Mouse (Mus musculus): Measurements from ENCODE around the gene Mast4. TPM values are rescaled to one million over a fixed set of nuclear protein-coding genes. Genes with fewer than 3 reads are reported as not detected.

Mast4 gene
- polyA plus RNA-seq, 1 experiment from 2014 or later = 14.6 TPM

GRCm38 (mm10) chr13:102963471-102963870 is 370.8 kb downstream of the Mast4 start:
- Histone ChIP-seq H3K9me3 (no peaks in the 10 kb centered on the region), H3K9ac (replicated peaks) (no peak overlapping the region), H3K36me3 (no peaks in the 10 kb centered on the region), H3K27me3 (no peaks in the 10 kb centered on the region), H3K4me2 (replicated peaks) (no peak overlapping the region), H3K4me1 (peaks cover under 1% of the 10 kb centered on the region; the same call in 1 of the 2 replicates), H3K4me3 (no peak overlapping the region), H3K27ac (replicated peaks) (no peak overlapping the region)
- 96% methylated on average over 6 of the region's 6 CpGs for WGBS
- no peak for ATAC-seq (replicated peaks)

GRCm38 (mm10) chr13:102958273-102959270 is 375.7 kb downstream of the Mast4 start:
- Histone ChIP-seq H3K27me3 (no peaks in the 10 kb centered on the region), H3K4me2 (replicated peaks) (peak overlapping the region; percentile 74), H3K9me3 (no peaks in the 10 kb centered on the region), H3K36me3 (no peaks in the 10 kb centered on the region), H3K4me1 (peaks cover 15% of the 10 kb centered on the region), H3K4me3 (peak overlapping the region; percentile 40), H3K27ac (replicated peaks) (peak overlapping the region; percentile 41; the same call in 1 of the 2 replicates), H3K9ac (replicated peaks) (peak overlapping the region; percentile 46)
- 52% methylated on average over 19 of the region's 19 CpGs for WGBS
- ATAC-seq (replicated peaks) = peak; percentile 21; the same call in 1 of the 2 replicates

- Histone ChIP-seq H3K4me2 (replicated peaks) (peak overlapping the region; percentile 74), H3K9ac (replicated peaks) (peak overlapping the region; percentile 46)
- 1% methylated on average over 15 of the region's 15 CpGs for WGBS
Measured at GRCm38 (mm10) chr13:102957508-102958272, 376.6 kb downstream of the Mast4 start.

GRCm38 (mm10) chr13:102955506-102955905 is 378.8 kb downstream of the Mast4 start:
- ATAC-seq (replicated peaks) = no peak
- no peak overlapping the region for H3K27ac ChIP-seq (replicated peaks)

More at GRCm38 (mm10) chr13:102957508-102958272, 376.6 kb downstream of the Mast4 start:
- H3K27me3 ChIP-seq = no peaks in the 10 kb centered on the region
- H3K4me3 ChIP-seq = peak overlapping the region; percentile 40
- H3K4me1 ChIP-seq = peaks cover 15% of the 10 kb centered on the region
- ATAC-seq (replicated peaks) = peak; percentile 80
- H3K9me3 ChIP-seq = no peaks in the 10 kb centered on the region
- H3K36me3 ChIP-seq = no peaks in the 10 kb centered on the region
- H3K27ac ChIP-seq (replicated peaks) = peak overlapping the region; percentile 41

GRCm38 (mm10) chr13:102949756-102950155 is 384.5 kb downstream of the Mast4 start:
- H3K27ac ChIP-seq (replicated peaks) = no peak overlapping the region
- no peak for ATAC-seq (replicated peaks)
- no peaks in the 10 kb centered on the region for H3K9me3 ChIP-seq
- no peak overlapping the region for H3K4me3 ChIP-seq
- no peaks in the 10 kb centered on the region for H3K36me3 ChIP-seq
- no peak overlapping the region for H3K9ac ChIP-seq (replicated peaks)
- H3K4me1 ChIP-seq = peaks cover 19% of the 10 kb centered on the region
- 14% methylated on average over 7 of the region's 7 CpGs for WGBS
- H3K4me2 ChIP-seq (replicated peaks) = no peak overlapping the region
- no peaks in the 10 kb centered on the region for H3K27me3 ChIP-seq

More at GRCm38 (mm10) chr13:102955506-102955905, 378.8 kb downstream of the Mast4 start:
- Histone ChIP-seq H3K4me3 (no peak overlapping the region), H3K9me3 (no peaks in the 10 kb centered on the region), H3K27me3 (no peaks in the 10 kb centered on the region), H3K9ac (replicated peaks) (no peak overlapping the region), H3K36me3 (no peaks in the 10 kb centered on the region), H3K4me1 (peaks cover 15% of the 10 kb centered on the region), H3K4me2 (replicated peaks) (no peak overlapping the region)
- whole genome bisulfite sequencing = 90% methylated on average over 2 of the region's 2 CpGs

- WGBS = 91% methylated on average over 3 of the region's 3 CpGs
- ATAC-seq (replicated peaks) = no peak
- H3K9me3 ChIP-seq = no peaks in the 10 kb centered on the region
Measured at GRCm38 (mm10) chr13:102948966-102949365, 385.3 kb downstream of the Mast4 start.

GRCm38 (mm10) chr13:102947546-102947945 is 386.8 kb downstream of the Mast4 start:
- Histone ChIP-seq H3K27ac (replicated peaks) (no peak overlapping the region), H3K36me3 (no peaks in the 10 kb centered on the region), H3K27me3 (no peaks in the 10 kb centered on the region), H3K9ac (replicated peaks) (no peak overlapping the region), H3K4me3 (no peak overlapping the region), H3K4me1 (peaks cover 19% of the 10 kb centered on the region), H3K4me2 (replicated peaks) (no peak overlapping the region), H3K9me3 (no peaks in the 10 kb centered on the region)
- ATAC-seq (replicated peaks) = no peak
- 53% methylated on average over 2 of the region's 2 CpGs for WGBS

More at GRCm38 (mm10) chr13:102948966-102949365, 385.3 kb downstream of the Mast4 start:
- Histone ChIP-seq H3K36me3 (no peaks in the 10 kb centered on the region), H3K9ac (replicated peaks) (no peak overlapping the region), H3K27me3 (no peaks in the 10 kb centered on the region), H3K27ac (replicated peaks) (no peak overlapping the region), H3K4me2 (replicated peaks) (no peak overlapping the region), H3K4me3 (no peak overlapping the region), H3K4me1 (peaks cover 19% of the 10 kb centered on the region)

- WGBS = 44% methylated on average over 13 of the region's 13 CpGs
- H3K9me3 ChIP-seq = no peaks in the 10 kb centered on the region
- H3K4me2 ChIP-seq (replicated peaks) = peak overlapping the region; percentile 19; the same call in 1 of the 2 replicates
- no peak overlapping the region for H3K4me3 ChIP-seq
- no peak overlapping the region for H3K9ac ChIP-seq (replicated peaks)
- H3K27ac ChIP-seq (replicated peaks) = no peak overlapping the region
- H3K36me3 ChIP-seq = no peaks in the 10 kb centered on the region
- peaks cover 19% of the 10 kb centered on the region for H3K4me1 ChIP-seq
- no peaks in the 10 kb centered on the region for H3K27me3 ChIP-seq
- peak; percentile 55 for ATAC-seq (replicated peaks)
Measured at GRCm38 (mm10) chr13:102946024-102946821, 388.1 kb downstream of the Mast4 start.

- ATAC-seq (replicated peaks) = no peak
- no peak overlapping the region for H3K27ac ChIP-seq (replicated peaks)
Measured at GRCm38 (mm10) chr13:102945450-102945849, 388.8 kb downstream of the Mast4 start.

GRCm38 (mm10) chr13:102944516-102944915 is 389.8 kb downstream of the Mast4 start:
- Histone ChIP-seq H3K36me3 (no peaks in the 10 kb centered on the region), H3K9me3 (no peaks in the 10 kb centered on the region), H3K4me1 (peaks cover 12% of the 10 kb centered on the region), H3K27ac (replicated peaks) (no peak overlapping the region), H3K4me2 (replicated peaks) (no peak overlapping the region), H3K9ac (replicated peaks) (no peak overlapping the region), H3K4me3 (no peak overlapping the region), H3K27me3 (no peaks in the 10 kb centered on the region)
- no peak for ATAC-seq (replicated peaks)
- 88% methylated on average over 4 of the region's 4 CpGs for WGBS

More at GRCm38 (mm10) chr13:102945450-102945849, 388.8 kb downstream of the Mast4 start:
- Histone ChIP-seq H3K9me3 (no peaks in the 10 kb centered on the region), H3K4me2 (replicated peaks) (no peak overlapping the region), H3K27me3 (no peaks in the 10 kb centered on the region), H3K9ac (replicated peaks) (no peak overlapping the region), H3K36me3 (no peaks in the 10 kb centered on the region), H3K4me1 (peaks cover 19% of the 10 kb centered on the region), H3K4me3 (no peak overlapping the region)
- WGBS = 87% methylated on average over 7 of the region's 7 CpGs

GRCm38 (mm10) chr13:102942557-102942956 is 391.7 kb downstream of the Mast4 start:
- ATAC-seq (replicated peaks) = no peak
- Histone ChIP-seq H3K27me3 (no peaks in the 10 kb centered on the region), H3K9ac (replicated peaks) (no peak overlapping the region), H3K4me3 (no peak overlapping the region), H3K4me2 (replicated peaks) (no peak overlapping the region), H3K4me1 (peaks cover 12% of the 10 kb centered on the region), H3K36me3 (no peaks in the 10 kb centered on the region), H3K9me3 (no peaks in the 10 kb centered on the region), H3K27ac (replicated peaks) (no peak overlapping the region)
- WGBS = 75% methylated on average over 2 of the region's 2 CpGs
